Mouse (Mus musculus) adrenal gland, postnatal 25 days (tissue): ENCODE data around the gene Zfp934. TPM values are rescaled to one million over a fixed set of nuclear protein-coding genes. Genes with fewer than 3 reads are reported as not detected.
A peak's percentile ranks its signal among the peaks of the same experiment; 100 is the strongest.
"Not testable (repeated sequence)": the region's sequence is repeated elsewhere in the genome, so short reads cannot be mapped to it uniquely, and the experiment has no call there.

Experiments
- DNase-seq: peaks from one replicate; pipeline ENCODE4 v3.0.0; 2021; ENCODE audit warnings: mixed read lengths
- long read RNA-seq: library from polyadenylated mRNA; stranded (forward); transcript quantifications from one replicate; pipeline ENCODE4 v2.0.0, GENCODE M21; 2021
- microRNA-seq, 2 experiments: library from miRNA; unstranded; fragments of <30 nt; microRNA quantifications; one replicate each; pipeline ENCODE4 v1.2.0; 2021
- total RNA-seq: library from RNA; stranded (reverse); gene quantifications from 2 replicates; pipeline ENCODE4 v1.2.3, GENCODE M21; 2021

The Zfp934 gene
- 6.5 and 9.3 TPM in 2 replicates for total RNA-seq
- long read RNA-seq, partial matches to known transcripts = 2 of 4 reads
- long read RNA-seq, other reads (novel, unspliced or antisense) = 1 of 4 reads

DNA sequence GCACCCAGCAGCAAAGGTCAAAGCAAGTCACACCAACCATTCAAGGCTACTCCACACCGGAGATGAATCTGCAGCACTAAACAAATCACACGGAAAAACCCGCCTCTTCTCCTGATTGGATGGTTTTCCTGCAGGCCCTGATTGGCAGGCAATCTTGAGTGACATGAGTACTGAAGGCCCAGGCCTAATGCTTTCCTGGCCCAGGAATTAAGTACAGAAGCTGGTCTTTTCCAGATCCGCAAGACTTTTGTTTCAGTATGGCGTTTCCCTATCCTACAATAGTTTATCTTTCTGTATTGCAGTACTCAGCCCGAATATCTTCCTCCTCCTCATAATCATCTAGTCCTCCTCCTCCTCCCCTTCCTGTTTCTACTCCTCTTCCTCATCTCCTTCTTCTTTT lies at the start of gene Zfp934:
Zfp934 (minus strand) TSS at position 101 of the 400 bp plus-strand sequence.
- not testable (repeated sequence) for DNase-seq

DNA sequence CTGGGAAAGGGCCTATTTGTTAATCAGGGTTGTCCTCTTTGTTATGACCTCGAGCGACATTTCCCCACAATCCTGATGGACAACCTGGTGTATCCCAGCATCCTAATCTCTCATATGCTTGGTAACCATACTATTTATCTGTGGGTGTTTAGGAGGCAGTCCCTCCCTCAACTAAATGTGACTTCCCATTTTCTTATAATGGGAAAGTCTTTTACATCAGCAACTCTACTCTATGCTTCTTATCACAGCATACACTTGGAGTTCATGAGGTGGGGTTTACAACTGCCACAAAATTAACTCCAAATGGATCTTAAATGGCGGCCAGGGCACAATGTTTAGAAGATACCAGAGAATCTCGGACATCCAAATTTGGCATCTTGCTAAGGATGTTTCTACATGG lies 46.5 kb upstream of the Zfp934 start:
- not testable (repeated sequence) for DNase-seq

DNA sequence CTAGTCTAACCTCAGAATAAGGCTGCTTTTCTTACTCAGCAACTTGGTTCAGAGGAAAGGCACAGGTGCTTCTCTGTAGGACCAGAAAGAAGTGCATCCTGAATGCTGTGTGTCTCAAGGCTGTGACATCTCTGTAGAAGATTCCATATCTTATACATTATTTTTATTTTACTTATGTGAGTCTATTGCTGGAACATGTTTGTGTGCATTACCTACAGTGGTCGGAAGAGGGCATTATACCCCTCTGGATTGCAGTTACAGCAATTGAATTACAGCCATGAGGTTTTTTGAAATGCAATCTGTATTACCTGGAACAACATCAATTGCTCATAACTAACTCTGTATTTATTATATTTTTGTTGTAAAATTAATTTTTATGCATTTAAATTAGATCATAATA lies 9.3 kb downstream of the Zfp934 start:
- not testable (repeated sequence) for DNase-seq

DNA sequence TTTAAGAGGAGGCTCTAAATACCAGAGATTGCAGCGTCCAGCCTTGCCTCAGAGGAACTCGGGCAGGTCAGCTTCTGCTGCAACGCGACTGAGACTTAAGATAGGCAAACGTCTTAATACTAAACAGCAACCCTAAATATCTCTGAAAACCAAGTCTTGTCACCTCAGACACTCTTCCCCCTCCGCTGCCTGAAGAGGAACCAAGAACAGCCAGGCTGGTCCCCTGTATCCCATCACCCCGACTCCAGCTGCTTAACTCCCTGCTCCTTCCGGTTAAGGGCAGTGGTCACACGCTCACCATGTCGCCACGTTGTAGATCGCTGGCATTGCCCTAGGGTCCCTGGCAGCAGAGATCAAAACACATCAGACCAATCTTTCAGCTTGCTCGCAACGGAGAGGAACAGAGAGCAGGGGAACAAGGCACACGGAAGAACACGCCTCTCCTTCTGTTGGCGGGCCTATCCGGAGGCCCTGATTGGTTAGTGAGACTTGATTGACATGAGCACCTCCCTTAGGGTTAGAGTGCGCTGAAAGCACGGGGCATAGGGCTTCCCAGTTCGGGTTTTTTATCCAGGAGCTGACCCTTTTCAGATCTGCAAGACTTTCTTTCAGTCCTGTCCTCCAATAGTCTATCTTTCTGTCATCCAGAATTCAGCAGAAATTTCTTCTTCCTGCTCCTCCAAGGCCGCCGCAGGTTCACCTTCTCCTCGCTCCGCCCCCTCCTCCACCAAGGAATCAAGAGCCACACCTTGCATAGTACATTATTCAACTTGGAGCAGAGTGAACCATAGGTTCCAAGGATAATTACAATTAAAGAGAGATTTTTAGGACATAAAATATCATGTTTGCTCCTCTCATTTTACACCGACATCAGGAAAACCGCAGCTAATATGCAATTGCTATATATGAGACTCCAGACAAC lies 12.5 kb downstream of the Zfp934 start, which contains the start of gene Zfp935:
Zfp935 (minus strand) TSS at position 323 of the 922 bp plus-strand sequence.
- peak; percentile 60 for DNase-seq

DNA sequence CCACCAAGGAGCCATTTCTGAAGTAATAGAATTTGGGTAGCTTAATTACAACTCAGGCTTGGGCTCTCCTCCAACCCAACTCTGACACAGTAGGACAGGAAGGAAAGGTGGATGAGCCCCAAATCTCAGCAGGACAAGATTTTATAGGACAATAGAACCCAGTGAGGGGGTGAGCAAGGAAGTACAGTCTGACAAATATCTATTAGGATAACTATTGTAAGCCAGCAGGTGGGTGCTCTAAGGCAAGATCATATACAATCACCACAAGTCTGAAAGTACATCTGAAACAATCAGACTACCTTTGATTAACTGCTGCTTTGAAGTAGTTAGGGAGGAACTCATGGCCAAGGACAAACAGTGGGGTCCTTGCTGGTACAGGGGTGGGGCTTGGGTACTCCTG lies 40.9 kb downstream of the Zfp934 start:
- DNase-seq = not testable (repeated sequence)

DNA sequence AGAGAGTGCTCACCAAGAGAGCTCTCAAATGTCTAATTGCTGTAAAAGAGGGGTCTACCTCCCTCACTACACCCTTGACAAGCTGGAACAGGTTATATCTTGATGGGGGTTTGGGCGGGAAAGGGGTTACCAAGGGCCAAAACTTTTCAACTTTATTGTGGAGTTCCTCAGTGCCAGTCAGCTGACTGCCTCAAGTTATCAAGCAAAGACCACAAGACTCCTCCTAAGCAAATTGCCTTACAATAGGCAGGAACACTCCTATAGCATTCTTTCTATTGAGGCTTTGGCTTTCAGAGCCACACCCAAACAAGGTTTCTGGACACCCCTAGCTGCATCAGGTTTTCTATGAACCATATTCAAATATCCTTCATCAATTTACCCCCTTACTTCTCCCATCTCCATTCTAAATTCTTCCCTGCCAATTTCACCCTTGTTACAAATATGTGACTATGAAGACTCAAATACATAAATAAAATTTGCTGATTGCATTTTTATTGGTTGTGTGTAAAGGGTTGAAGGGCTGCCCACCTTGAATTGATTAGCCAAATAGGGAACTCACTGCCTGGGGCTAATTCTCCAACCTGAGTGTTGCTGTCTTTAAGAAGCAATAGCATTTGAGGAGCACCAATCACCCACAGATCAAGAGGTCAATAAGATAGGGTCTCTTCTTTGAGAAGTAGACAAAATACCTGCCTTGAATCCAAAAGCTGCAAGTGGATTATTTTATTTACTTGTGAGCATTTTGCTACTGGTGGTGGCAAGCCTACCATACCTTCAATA lies 60.2 kb downstream of the Zfp934 start:
- DNase-seq = not testable (repeated sequence)

DNA sequence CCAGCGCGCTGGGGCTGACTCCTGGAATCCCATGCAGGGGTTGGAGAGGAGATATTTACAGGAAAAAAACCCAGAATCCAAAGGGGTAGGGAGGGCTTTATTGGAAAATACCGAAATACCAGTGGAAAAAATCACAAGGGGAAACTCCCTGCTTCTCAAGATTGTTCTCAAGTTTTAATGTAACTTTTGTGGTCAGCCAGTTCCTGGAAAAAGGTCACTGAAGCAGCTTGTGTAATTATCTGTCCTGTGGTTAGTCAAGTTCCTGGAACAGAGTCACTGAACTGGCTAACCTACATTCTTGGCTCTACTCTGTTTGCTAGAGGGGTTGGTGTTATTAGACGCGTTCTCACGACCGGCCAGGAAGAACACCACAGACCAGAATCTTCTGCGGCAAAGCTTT lies 98.3 kb downstream of the Zfp934 start:
- not testable (repeated sequence) for DNase-seq

DNA sequence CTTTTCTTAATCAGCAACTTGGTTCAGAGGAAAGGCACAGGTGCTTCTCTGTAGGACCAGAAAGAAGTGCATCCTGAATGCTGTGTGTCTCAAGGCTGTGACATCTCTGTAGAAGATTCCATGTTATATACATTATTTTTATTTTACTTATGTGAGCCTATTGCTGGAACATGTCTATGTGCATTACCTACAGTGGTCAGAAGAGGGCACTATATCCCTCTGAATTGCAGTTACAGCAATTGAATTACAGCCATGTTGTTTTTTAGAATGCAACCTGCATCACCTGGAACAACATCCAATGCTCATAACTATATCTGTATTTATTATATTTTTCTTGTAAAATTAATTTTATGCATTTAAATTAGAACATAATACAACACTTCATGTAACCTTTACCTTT lies 101.1 kb downstream of the Zfp934 start:
- not testable (repeated sequence) for DNase-seq

DNA sequence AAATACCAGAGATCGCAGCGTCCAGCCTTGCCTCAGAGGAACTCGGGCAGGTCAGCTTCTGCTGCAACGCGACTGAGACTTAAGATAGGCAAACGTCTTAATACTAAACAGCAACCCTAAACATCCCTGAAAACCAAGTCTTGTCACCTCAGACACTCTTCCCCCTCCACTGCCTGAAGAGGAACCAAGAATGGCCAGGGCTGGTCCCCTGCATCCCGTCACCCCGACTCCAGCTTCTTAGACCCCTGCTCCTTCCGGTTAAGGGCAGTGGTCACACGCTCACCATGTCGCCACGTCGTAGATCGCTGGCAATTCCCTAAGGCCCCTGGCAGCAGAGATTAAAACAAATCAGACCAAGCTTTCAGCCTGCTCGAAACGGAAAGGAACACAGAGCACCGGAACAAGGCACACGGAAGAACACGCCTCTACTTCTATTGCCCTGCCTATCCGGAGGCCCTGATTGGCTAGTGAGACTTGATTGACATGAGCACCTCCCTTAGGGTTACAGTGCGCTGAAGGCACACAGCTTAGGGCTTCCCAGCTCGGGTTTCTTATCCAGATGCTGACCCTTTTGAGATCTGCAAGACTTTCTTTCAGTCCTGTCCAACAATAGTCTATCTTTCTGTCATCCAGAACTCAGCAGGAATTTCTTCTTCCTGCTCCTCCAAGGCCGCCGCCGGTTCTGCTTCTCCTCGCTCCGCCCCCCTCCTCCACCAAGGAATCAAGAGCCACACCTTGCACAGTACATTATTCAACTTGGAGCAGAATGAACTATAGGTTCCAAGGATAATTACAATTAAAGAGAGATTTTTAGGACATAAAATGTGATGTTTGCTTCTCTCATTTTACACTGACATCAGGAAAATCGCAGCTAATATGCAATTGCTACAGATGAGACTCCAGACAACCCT lies 104.3 kb downstream of the Zfp934 start, which contains the start of gene Gm49359:
Gm49359 (minus strand) TSS at position 409 of the 911 bp plus-strand sequence.
- DNase-seq = peak; percentile 81

Small RNA genes lying within 50 kb of the gene (microRNA-seq; reads per million reads assigned to microRNA genes)
- gene Gm22256 = 0 reads per million in 2 experiments

Other genes with a start within 250 kb of the Zfp934 start
- 1.7 and 1.8 TPM in 2 replicates for gene Gm3604, start 188.0 kb downstream of the Zfp934 start, total RNA-seq
- gene Gm49359, start 104.4 kb downstream of the Zfp934 start, total RNA-seq = 11.7 and 17.2 TPM in 2 replicates
- gene Zfp935, start 12.7 kb downstream of the Zfp934 start, total RNA-seq = not detected in 2 replicates
- 0.95 and 2.3 TPM in 2 replicates for gene 6720489N17Rik, start 53.0 kb upstream of the Zfp934 start, total RNA-seq
- 6.4 and 9.1 TPM in 2 replicates for gene Platr25, start 189.5 kb upstream of the Zfp934 start, total RNA-seq
- 2.6 and 2.8 TPM in 2 replicates for gene Gm5141, start 214.6 kb upstream of the Zfp934 start, total RNA-seq